Mouse (Mus musculus) MEL-GATA-1-ER (cell line): ENCODE data around the gene Papss1.
"Not testable (repeated sequence)": the region's sequence is repeated elsewhere in the genome, so short reads cannot be mapped to it uniquely, and the experiment has no call there.

Experiments used
- DNase-seq: peaks from one replicate; pipeline ENCODE4 v3.0.0-alpha.2; 2012; ENCODE audit warnings: low read depth; ENCODE audit errors: extremely low read depth

The Papss1 gene

DNA sequence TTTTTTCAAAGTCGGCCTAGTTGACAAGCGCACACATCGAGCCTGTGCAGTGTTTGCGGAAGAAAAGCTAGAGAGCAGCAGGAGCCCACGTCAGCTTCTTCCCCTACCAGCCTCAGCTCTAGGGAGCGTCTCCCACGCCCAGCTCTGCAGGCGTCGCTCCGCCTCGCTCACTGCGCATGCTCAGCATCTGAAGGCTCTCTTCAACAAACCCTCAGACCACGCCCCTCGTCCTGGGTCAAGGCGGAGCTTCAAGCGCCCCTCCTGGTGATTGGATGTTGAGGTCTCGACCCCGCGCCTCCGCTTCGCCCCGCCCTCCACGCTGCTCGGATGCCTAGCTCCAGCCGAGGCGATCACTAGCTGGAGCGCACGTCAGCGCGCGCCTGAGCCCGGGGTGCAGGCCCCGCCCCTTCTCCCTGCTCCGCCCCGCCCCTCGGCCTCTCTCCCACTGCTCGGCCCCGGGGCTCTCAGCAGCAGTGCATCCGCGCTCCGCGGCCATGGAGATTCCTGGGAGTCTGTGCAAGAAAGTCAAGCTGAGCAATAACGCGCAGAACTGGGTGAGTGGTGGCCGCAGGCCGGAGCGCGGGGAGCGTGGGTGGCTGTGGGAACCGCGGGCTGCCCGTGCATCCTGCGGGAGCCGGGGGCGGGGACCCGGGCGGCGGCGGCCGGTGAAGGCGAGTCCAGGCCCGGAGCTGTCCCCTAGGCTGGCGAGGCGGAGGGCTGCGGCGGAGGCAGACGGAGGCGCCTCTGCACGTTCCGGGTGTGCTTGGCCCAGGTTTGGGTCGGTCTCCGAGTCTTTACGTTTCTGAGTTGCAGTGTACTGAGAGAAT, at the start of gene Papss1:
Gene Papss1, plus strand, starts transcription at position 339 of the 827 bp plus-strand sequence.
- DNase-seq: peak; percentile 99

DNA sequence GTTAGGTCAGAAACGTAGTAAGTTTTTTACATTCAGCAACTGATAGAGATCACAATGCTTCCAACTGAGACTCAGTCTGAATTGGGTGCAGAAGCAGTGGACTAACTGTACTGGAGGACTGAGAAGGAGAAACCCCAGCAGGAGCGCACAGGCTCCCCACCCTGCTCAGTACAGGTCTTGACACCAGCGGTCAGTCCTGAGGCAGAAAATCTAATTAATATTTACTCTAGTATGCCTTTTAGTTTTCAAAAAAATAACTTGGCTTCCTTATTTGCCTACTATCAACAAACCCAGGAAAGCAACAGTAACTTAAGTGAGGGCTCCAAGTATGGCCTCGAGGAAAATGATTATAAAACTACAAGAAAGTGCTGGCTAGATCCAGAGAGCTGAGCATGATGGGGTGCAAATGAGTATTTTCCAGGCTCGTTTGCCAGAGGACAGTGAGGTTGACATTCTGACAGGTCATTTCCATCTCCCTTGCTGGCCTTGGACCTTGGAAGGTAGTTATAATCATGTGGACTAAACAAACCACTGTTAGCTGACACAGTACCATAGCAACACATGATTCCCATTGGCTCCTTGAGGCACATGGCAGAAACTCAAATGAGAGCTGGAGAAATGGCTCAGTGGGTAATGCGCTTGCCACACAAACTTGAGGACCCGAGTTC, 48.1 kb upstream of the Papss1 start:
- DNase-seq: no peak

DNA sequence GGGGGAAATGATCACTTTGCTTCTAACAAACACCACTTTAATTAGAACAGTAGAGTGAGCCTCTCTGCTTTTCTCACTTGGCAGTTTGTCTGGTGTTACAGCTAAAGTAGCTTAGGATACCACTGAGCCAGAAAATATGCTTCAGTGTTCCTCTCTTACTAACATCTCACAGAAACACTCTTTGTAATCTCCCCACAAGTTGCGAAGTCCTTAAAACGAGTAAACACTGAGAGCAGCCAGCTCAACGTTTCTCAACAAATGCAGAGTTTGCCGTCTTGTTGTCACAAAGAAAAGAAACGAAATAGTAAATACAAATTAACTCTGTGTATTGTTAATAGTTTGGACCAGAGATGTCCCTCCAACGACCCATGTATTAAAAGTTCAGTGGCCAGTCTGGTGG, 46.8 kb upstream of the Papss1 start:
- DNase-seq: no peak

DNA sequence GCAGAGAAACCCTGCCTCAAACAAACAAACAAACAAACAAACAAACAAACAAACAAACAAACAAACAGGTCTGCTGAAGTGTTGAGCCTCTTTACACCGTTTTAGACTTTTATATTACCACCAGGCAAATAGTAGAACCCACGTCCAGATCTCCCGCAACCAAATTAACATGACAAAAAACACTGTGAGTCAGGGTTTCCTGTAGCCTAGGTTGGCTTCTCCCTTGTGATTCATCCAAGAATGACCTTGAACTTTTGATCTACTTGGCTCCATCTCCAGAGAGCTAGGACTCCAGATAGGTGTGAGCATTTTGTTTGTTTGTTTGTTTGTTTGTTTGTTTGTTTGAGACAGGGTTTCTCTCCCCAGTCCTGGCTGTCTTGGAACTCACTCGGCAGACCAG, 43.4 kb upstream of the Papss1 start:
- no peak for DNase-seq

DNA sequence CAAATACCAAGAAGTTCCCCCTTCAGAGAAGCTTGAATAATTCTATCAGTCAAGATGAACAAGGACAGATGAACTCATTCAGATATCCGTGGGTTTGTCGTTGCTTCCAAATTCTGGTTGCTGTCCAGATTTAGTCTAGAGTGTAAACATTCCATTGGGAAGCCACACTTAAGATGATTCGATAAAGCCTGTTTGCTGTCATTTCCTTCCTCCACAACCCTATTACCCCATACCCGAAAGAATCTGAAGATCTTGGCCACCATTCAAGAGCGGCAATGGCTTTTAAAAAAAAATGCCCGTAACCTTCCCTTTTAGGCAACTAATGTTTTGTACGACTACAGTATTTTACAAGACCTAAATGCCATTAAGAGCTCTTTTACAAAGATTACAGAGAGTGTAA, 42.3 kb upstream of the Papss1 start:
- no peak for DNase-seq

DNA sequence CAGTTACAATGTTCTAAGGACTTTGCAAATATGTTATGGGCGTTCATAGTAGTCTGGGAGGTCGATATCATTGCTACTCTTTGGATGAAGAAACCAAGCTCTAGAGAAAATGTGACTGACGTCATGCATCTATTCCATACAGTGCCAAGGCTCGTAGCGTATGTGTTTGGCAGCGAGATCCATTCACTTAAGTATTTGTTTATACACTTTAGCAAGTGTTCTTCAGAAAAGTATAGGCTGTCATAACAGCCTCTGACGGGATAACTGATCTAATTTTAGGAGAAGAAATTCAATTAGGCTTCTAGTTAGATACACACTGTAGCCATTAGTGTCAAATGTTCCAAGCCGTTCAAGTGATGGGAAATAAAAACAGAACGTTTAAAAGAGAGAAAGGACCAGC, 40.8 kb upstream of the Papss1 start:
- no peak for DNase-seq

DNA sequence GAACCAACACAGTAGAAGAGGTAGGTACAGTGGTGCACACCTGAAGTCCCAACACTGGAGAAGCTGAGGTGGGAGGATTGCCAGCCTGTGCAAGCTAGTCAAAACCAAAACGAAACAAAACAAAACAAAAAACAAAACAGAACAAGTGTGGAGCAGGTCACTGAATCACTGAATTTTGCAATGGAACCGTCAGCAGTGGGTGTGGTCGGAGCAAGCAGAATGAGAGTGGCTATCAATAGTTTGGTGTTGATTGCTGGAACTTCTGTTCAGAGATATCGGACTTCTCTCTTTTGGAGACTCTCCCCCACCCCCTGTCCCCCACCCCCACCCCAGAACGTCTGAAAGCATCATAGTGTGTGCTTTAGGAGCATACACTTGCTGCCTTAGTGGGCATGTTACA, 40.4 kb upstream of the Papss1 start:
- DNase-seq: no peak

DNA sequence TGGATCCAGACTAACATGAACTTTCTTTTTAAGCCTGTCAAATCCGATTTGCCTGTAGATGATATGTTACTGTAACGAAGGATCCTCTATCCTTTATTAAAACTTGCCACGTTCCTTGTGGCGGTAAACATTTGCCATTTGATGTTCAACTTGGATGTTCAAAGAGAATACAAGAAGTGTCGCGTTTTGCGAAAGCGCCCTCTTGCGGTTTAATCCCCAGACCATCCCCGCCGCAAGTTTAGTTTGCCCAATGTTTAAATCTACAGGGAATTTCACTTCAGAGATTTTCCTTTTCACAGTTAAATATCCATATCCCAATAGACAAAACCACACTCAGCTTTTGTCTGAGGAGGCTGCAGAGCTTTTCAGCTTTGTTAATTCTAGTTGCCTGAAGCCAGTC, 39.8 kb upstream of the Papss1 start:
- no peak for DNase-seq

DNA sequence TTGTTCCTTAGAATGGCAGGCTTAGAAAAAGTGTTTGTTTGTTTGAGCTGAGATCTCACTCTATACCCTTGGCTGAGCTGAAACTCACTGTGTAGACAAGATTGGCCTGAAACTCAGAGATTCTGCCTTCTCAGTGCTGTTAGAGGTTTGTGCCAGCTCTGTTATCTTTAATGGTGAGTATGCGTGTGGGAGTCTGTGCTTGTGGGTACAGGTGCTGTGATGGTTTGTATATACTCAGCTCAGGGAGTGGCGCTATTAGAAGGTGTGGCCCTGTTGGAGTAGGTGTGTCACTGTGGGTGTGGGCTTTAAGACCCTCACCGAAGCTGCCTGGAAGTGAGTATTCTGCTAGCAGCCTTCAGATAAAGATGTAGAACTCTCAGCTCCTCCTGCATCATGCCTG, 39.3 kb upstream of the Papss1 start:
- DNase-seq: no peak

DNA sequence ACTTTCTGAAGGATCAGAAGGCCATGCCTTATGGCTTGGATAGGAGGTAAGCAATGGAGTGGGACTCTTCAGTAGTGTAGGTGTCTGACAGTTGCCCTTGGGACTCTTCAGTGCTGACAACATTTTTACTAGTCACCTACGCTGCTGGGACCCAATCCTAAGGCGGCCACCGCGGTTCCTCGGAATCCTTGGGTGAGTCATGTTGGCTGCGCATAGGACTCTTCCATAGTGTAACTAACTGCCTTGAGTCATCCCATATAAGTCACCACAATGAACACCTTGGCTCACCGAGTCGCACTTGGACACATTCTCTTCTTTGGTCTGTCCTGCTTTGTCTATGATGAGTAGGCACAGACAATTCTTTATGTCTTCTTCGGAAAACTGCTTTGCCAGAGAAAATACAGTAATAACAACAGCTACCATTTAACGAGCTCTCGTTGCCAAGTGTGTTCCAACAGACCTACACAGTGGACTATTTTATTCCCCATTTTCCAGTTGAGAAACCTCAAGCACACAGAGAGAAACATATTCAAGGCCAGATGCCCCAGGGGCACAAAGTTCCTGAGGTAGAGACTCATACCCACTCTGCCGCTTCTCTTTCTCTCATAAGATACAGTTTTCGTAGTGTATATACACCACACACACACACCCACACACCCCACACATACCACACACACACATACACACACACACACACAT, 23.2 kb upstream of the Papss1 start:
- DNase-seq: no peak

DNA sequence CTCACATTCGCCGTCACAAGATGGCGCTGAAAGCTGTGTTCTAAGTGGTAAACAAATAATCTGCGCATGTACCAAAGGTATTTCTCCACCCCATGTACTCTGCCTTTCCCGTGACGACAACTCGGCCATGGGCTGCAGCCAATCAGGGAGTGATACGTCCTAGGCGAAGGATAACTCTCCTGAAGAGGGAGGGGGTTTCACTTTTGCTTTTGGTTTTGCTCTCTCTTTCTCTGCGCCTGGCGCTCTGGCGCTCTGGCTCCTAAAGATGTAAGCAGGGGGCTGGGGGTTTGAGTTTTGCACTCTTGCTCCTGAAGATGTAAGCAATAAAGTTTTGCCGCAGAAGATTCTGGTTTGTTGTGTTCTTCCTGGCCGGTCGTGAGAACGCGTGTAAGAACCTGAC, 17.0 kb upstream of the Papss1 start:
- not testable (repeated sequence) for DNase-seq

DNA sequence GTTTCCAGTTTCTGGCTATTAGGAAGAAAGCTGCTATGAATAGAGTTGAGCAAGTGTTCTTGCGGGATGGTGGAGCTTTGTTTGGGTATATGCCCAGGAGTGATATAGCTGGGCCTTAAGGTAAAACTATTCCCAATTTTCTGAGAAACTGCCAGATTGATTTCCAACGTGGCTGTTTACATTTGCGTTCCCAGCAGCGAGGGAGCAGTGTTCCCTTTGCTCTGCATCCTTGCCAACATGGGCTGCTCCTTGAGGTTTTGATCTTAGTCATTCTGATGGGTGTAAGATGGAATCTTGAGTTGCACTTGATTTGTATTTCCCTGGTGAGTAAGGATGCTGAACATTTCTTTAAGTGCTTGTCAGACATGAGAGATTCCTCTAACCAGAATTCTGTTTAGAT, 14.5 kb upstream of the Papss1 start:
- DNase-seq: no peak

DNA sequence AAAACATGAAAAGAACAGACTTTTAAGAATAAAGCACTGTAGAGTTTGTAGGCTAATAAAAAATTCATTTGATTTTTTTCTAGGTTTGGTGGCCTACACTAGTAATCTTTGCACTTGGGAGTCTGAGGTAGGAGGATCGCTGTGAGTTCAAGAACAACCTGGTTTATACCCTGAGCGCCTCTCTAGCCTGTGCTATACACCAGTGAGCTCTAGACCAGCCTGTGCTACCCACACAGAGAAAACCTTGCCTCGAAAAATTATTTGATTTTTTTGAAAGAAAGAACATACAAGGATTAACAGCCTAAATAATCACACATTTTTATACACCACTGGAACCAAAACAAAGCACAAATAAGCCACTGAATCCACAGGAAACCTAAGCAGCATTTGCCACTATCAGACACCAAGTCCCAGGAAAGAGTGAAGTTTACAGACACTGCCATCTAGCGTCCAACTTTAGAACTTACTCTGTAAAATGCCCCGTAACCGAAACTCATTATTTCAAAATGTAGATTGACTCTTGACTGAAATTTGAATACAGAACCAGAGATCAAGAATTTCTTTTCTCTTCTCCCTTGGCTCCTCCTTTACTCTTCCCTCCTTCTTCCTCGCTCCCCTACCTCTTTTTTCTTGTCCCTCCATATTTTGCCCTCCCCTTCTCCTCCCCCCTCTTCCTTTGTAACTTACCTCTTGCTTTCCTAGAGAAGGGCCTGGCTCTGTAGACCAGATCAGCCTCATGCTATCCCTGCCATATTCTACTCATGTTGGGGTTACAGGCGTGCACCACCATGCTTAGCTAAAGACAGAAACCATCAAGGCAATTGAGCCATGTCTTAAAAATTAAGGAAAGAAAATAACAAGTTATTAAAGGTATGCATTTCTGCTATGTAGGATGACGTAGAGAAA, 12.0 kb upstream of the Papss1 start:
- peak; percentile 64 for DNase-seq

DNA sequence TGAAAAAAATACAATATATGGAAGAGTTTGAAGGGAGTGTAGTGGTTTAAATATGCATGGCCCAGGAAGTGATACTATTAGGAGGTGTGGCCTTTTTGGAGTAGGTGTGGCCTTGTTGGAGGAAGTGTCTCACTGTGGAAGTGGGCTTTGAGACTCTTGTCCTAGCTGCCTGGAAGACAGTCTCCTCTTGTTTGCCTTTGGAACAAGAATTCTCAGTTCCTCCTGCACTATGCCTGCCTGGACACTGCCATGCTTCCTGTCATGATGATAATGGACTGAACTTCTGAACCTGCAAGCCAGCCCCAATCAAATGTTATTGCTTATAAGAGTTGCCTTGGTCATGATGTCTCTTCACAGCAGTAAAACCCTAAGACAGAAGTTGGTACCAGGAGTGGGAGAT, 8.8 kb upstream of the Papss1 start:
- no peak for DNase-seq

DNA sequence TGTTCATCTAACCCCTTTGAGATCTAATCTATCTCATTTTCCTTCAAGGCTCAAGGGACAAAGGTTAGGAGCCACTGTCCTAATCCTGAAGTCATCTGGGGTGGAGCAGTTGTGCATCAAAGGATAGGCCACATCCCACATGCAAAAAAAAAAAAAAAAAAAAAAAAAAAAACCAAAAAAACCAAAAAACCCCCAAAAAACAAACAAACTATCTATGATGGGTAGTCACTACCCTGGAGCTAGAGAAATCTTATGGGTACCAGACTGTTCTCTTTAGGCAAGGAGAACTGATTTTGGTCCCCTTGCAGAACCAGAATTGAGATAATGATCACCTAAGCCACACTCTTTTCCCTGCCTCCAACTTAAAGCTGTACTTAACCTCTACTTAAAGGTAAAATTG, 3.0 kb upstream of the Papss1 start:
- DNase-seq: no peak

DNA sequence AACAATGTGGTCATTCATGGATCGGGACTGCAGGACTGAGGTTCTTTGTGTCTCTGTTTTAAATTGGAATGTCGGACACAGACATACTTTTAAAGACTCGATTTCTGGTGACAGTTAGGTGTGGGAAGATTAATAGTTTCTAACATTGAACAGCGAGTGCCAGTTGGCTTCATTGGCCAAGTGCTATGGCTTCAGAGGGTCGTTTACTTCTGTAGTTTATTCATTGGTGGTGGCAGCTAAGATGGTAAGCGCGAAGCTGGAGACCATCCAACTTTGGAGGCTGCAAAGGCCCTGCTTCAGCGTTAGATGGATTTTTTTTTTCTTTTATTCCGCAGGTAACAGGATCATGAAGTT, 666 bp downstream of the Papss1 start:
- DNase-seq: peak; percentile 24

DNA sequence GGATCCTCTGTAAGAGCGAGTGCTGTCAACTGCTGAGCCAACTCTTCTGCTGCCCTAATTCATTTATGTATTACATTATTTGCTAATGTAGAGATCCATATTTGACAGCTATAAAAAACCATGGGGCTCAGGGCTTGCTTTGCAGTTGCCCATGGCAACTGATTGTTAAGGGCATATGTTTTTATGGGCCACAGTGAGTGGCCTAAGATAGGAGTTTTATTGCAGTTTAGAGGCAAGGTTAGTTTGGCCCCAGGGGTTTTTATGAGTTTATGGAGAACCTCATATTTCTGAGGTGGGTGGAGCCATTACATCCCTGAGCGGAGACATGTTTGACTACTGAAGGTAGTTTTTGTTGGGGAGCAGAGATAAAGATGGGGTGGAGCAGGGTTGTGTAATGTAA, 1.7 kb downstream of the Papss1 start:
- peak; percentile 10 for DNase-seq

DNA sequence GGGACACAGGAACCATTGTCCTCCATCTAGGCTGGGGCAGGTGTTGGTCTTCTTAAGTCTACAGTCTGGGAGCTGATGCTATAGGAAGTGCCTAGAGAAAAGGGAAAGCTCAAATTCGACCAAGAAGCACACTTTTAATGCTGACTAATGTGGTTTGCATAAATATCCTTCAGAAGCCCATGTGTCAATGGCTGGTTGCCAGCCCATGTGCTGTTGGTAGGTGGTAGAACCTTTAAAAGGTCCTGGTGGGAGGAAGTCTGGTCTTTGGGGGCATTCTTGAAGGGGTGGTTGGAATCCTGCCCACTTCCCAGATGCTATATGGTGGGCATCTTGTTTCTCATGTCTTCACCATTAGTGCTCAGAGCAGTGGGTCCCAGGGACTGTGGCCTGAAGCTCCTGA, 5.9 kb downstream of the Papss1 start:
- no peak for DNase-seq

DNA sequence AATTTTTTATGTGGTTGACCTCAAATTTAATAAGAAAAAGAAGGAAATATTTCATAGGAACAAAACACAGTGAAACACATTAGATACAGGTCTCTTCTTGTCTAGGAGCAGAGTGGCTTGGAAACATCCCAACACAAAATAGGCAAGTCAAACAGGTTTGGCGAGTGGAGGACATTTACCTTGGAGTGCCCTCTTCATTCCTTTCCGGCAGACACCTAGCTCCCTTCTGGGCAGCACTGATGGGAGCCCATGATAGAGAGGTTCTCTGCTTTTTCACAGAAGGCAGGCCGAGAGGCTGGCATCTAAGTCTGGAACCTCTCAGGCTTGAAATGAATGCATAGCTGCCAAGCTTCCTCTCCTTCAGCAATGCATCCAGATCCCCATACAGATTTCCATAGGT, 9.0 kb downstream of the Papss1 start:
- DNase-seq: no peak

DNA sequence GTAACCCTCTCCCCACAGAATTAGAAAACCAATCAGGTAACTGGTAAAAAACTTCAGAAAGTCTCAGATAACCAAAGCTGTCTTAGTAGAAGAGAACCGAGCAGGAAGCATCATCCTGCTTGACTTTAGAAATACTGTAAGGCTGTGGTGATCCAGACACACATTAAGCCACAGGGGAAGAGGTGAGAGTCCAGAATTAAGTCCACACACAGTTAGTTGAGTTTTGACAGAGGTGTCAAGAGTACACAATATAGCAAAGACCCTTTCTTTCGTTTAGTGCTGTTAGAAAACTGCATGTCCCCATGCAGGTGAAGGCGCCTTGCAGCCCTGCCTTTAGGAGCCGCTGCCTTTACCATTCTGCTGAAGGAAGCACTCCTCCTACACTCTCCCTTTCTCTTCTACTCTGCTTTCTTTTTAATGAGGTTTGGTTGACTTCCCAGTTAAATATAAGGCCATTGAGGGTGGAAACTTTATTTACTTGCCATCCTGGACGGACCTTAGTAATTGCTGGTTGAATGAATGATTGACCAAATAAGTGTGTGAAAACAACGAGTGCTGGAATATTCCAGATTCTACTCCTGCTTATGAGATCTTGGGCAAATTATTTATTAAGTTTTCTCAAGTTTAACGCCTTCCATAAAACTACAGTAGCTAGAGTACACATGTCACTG, 14.0 kb downstream of the Papss1 start:
- no peak for DNase-seq

DNA sequence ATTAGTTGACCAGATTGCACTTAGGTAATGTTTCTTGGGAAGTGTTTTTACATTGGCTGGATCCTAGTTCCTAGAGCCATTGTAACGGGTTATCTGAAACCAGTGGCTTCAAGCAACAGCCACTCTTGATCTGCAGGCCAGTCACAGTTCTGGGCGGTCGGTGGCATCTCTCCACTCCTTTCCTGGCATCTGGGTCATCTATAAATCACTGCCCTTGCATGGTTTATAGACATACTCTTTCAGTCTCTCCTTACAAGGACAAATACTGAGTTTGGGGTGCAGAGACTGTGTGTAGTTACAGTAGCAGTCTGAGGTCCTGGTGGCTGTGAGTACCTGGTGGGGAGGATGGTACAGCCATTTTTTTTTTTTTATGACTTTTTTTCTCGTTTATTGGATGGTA, 15.5 kb downstream of the Papss1 start:
- no peak for DNase-seq
